Mouse (Mus musculus) intestine, embryonic 14.5 days (tissue): ENCODE data around the gene Dysf. TPM values are rescaled to one million over a fixed set of nuclear protein-coding genes. Genes with fewer than 3 reads are reported as not detected.

Source experiments
- ATAC-seq: fragments of 200-750 bp; cut with Nextera tagmentation; replicated peaks from 2 replicates; pipeline ENCODE4 v1.8.0; 2017; ENCODE audit warnings: low read depth, moderate number of reproducible peaks, moderate TSS enrichment, moderate library complexity; ENCODE audit not compliant: low FRiP score, low TSS enrichment
- DNase-seq: peaks from one replicate; pipeline ENCODE4 v3.0.0-alpha.2; 2018; ENCODE audit warnings: low spot score
- H3K27ac ChIP-seq: fragments of 300-500 bp; sonication (generic); 2 replicates; pipeline ENCODE4 v1.5.1; 2014; ENCODE audit warnings: low read depth, mild to moderate bottlenecking, control low read depth
- H3K27me3 ChIP-seq: fragments of 300-500 bp; sonication (generic); replicated peaks from 2 replicates; pipeline ENCODE4 v1.6.1; 2014; ENCODE audit warnings: low read length, control low read depth; ENCODE audit not compliant: control insufficient read depth, insufficient read depth
- H3K36me3 ChIP-seq: fragments of 300-500 bp; sonication (generic); 2 replicates; pipeline ENCODE4 v1.6.1; 2014; ENCODE audit warnings: low read length, control low read depth; ENCODE audit not compliant: control insufficient read depth, insufficient read depth
- H3K4me1 ChIP-seq: fragments of 300-500 bp; sonication (generic); replicated peaks from 2 replicates; pipeline ENCODE4 v1.6.1; 2014; ENCODE audit warnings: low read length, control low read depth, mixed read lengths; ENCODE audit not compliant: control insufficient read depth, insufficient read depth
- H3K4me2 ChIP-seq: fragments of 300-500 bp; sonication (generic); 2 replicates; pipeline ENCODE4 v1.6.1; 2014; ENCODE audit warnings: low read length
- H3K4me3 ChIP-seq: fragments of 300-500 bp; sonication (generic); 2 replicates; pipeline ENCODE4 v1.5.1; 2014; ENCODE audit warnings: low read depth, low read length, control low read depth, mixed read lengths
- H3K9ac ChIP-seq: fragments of 300-500 bp; sonication (generic); 2 replicates; pipeline ENCODE4 v1.6.1; 2014; ENCODE audit warnings: mild to moderate bottlenecking, low read length
- H3K9me3 ChIP-seq: fragments of 300-500 bp; sonication (generic); 2 replicates; pipeline ENCODE4 v1.6.1; 2016; ENCODE audit warnings: low read length, control low read depth; ENCODE audit not compliant: control insufficient read depth
- WGBS: fragments of 180-500 bp; shearing (Covaris S2); extraction: QIAGEN DNeasy Blood & Tissue Kit; methylation state at CpG from one replicate; pipeline ENCODE4 v1.1.7; 2014; 5-methylcytosine and 5-hydroxymethylcytosine counted together
- polyA plus RNA-seq: library from polyadenylated mRNA; unstranded; fragments of >200 nt; fragmentation: Nextera tagmentation; extraction: Ambion mirVana; gene quantifications from 2 replicates; pipeline ENCODE4 v1.2.1, GENCODE M21; 2014

Gene Dysf
- polyA plus RNA-seq: 10.8 and 11.1 TPM in 2 replicates

- peak within 1 kb of the TSS; percentile 29 for H3K9ac ChIP-seq
- peak; percentile 63 for ATAC-seq
- H3K36me3 ChIP-seq: no peaks in the 10 kb centered on the region
- H3K4me2 ChIP-seq: peak within 1 kb of the TSS; percentile 85
- peaks cover 21% of the 10 kb centered on the region for H3K4me1 ChIP-seq
- peak within 1 kb of the TSS; percentile 47; the same call in 1 of the 2 replicates for H3K27ac ChIP-seq
- no peaks in the 10 kb centered on the region for H3K27me3 ChIP-seq
- WGBS: under 1% methylated on average over 41 of the region's 41 CpGs
- H3K9me3 ChIP-seq: no peaks in the 10 kb centered on the region
- peak within 1 kb of the TSS; percentile 40 for H3K4me3 ChIP-seq
- peak; percentile 75 for DNase-seq
These were observed at the start of gene Dysf for GRCm38 (mm10) chr6:84008363-84009171. Gene Dysf (plus strand): TSS chr6:84008590.

- ATAC-seq: no peak
- Histone ChIP-seq H3K9ac (no peak overlapping the region), H3K27ac (no peak overlapping the region), H3K4me1 (no peaks in the 10 kb centered on the region), H3K27me3 (no peaks in the 10 kb centered on the region), H3K9me3 (no peaks in the 10 kb centered on the region), H3K4me2 (no peak overlapping the region), H3K36me3 (peaks cover 83% of the 10 kb centered on the region), H3K4me3 (no peak overlapping the region)
- WGBS: 97% methylated on average over 5 of the region's 5 CpGs
- DNase-seq: no peak
These were observed 20.7 kb upstream of the Dysf start for GRCm38 (mm10) chr6:83987642-83988041.

GRCm38 (mm10) chr6:84002716-84003115 is 5.7 kb upstream of the Dysf start:
- Histone ChIP-seq H3K4me2 (no peak overlapping the region), H3K4me1 (no peaks in the 10 kb centered on the region), H3K36me3 (peaks cover 6% of the 10 kb centered on the region; the same call in 1 of the 2 replicates), H3K9me3 (no peaks in the 10 kb centered on the region), H3K27ac (no peak overlapping the region), H3K9ac (no peak overlapping the region), H3K4me3 (no peak overlapping the region), H3K27me3 (no peaks in the 10 kb centered on the region)
- ATAC-seq (no peak), DNase-seq (no peak)
- WGBS: 60% methylated on average over 1 of the region's 1 CpGs

GRCm38 (mm10) chr6:84004295-84004694 is 4.1 kb upstream of the Dysf start:
- WGBS: 91% methylated on average over 4 of the region's 4 CpGs

GRCm38 (mm10) chr6:84009172-84009872 is 932 bp downstream of the Dysf start:
- WGBS: 16% methylated on average over 8 of the region's 8 CpGs
- peak; percentile 49 for DNase-seq
- Histone ChIP-seq H3K9me3 (no peaks in the 10 kb centered on the region), H3K4me2 (peak overlapping the region; percentile 85), H3K9ac (peak overlapping the region; percentile 29; the same call in 1 of the 2 replicates), H3K4me3 (peak overlapping the region; percentile 40), H3K27me3 (no peaks in the 10 kb centered on the region), H3K27ac (peak overlapping the region; percentile 47; the same call in 1 of the 2 replicates), H3K36me3 (no peaks in the 10 kb centered on the region), H3K4me1 (peaks cover 21% of the 10 kb centered on the region)
- no peak for ATAC-seq

More at GRCm38 (mm10) chr6:84004295-84004694, 4.1 kb upstream of the Dysf start:
- Histone ChIP-seq H3K27ac (no peak overlapping the region), H3K36me3 (no peaks in the 10 kb centered on the region), H3K27me3 (no peaks in the 10 kb centered on the region), H3K4me3 (no peak overlapping the region), H3K9ac (no peak overlapping the region), H3K9me3 (no peaks in the 10 kb centered on the region), H3K4me2 (no peak overlapping the region), H3K4me1 (peaks cover 7% of the 10 kb centered on the region)
- DNase-seq (no peak), ATAC-seq (no peak)

GRCm38 (mm10) chr6:84009915-84010302 is 1.5 kb downstream of the Dysf start:
- no peak overlapping the region for H3K4me3 ChIP-seq
- ATAC-seq: no peak
- H3K9ac ChIP-seq: no peak overlapping the region

GRCm38 (mm10) chr6:84010303-84011225 is 2.2 kb downstream of the Dysf start:
- Histone ChIP-seq H3K27ac (peak overlapping the region; percentile 55), H3K4me1 (peaks cover 21% of the 10 kb centered on the region), H3K9me3 (no peaks in the 10 kb centered on the region), H3K4me2 (peak overlapping the region; percentile 85), H3K27me3 (no peaks in the 10 kb centered on the region), H3K9ac (no peak overlapping the region), H3K4me3 (no peak overlapping the region), H3K36me3 (no peaks in the 10 kb centered on the region)
- 39% methylated on average over 8 of the region's 8 CpGs for WGBS
- peak; percentile 58 for ATAC-seq
- peak; percentile 59 for DNase-seq

More at GRCm38 (mm10) chr6:84009915-84010302, 1.5 kb downstream of the Dysf start:
- peak overlapping the region; percentile 55; the same call in 1 of the 2 replicates for H3K27ac ChIP-seq
- H3K9me3 ChIP-seq: no peaks in the 10 kb centered on the region
- peak overlapping the region; percentile 85 for H3K4me2 ChIP-seq
- no peaks in the 10 kb centered on the region for H3K36me3 ChIP-seq
- WGBS: 32% methylated on average over 4 of the region's 4 CpGs
- H3K4me1 ChIP-seq: peaks cover 21% of the 10 kb centered on the region
- no peaks in the 10 kb centered on the region for H3K27me3 ChIP-seq
- no peak for DNase-seq
